Mouse (Mus musculus): ENCODE data around the gene Herpud1. TPM values are rescaled to one million over a fixed set of nuclear protein-coding genes. Genes with fewer than 3 reads are reported as not detected.
"Not testable (repeated sequence)": the region's sequence is repeated elsewhere in the genome, so short reads cannot be mapped to it uniquely, and the experiment has no call there.

Herpud1 gene
- total RNA-seq, 2 experiments from 2014 or later: 100 to 109 TPM

- DNase-seq (ENCODE audit: low spot score in 2 of 2): no peak
These were observed 13.2 kb downstream of the Herpud1 start for GRCm38 (mm10) chr8:94399361-94399953.

GRCm38 (mm10) chr8:94399957-94400356 lies 13.7 kb downstream of the Herpud1 start:
- not testable (repeated sequence) for DNase-seq (ENCODE audit: low spot score in 2 of 2)

GRCm38 (mm10) chr8:94408443-94409080 lies 22.3 kb downstream of the Herpud1 start:
- DNase-seq (ENCODE audit: low spot score in 2 of 2): no peak

GRCm38 (mm10) chr8:94409523-94409922 lies 23.3 kb downstream of the Herpud1 start:
- no peak for DNase-seq (ENCODE audit: low spot score in 2 of 2)

- DNase-seq (ENCODE audit: low spot score in 2 of 2): no peak
These were observed 26.3 kb downstream of the Herpud1 start for GRCm38 (mm10) chr8:94412518-94412917.

GRCm38 (mm10) chr8:94413509-94413908 lies 27.3 kb downstream of the Herpud1 start:
- DNase-seq (ENCODE audit: low spot score in 2 of 2): no peak

- no peak for DNase-seq (ENCODE audit: low spot score in 2 of 2)
These were observed 29.0 kb downstream of the Herpud1 start for GRCm38 (mm10) chr8:94415218-94415617.

- no peak for DNase-seq (ENCODE audit: low spot score in 2 of 2)
These were observed 31.8 kb downstream of the Herpud1 start for GRCm38 (mm10) chr8:94418017-94418416.

GRCm38 (mm10) chr8:94422270-94422669 lies 36.0 kb downstream of the Herpud1 start:
- no peak for DNase-seq (ENCODE audit: low spot score in 2 of 2)

- no peak for DNase-seq (ENCODE audit: low spot score in 2 of 2)
These were observed 41.7 kb downstream of the Herpud1 start for GRCm38 (mm10) chr8:94427953-94428352.

GRCm38 (mm10) chr8:94428420-94428819 lies 42.2 kb downstream of the Herpud1 start:
- no peak for DNase-seq (ENCODE audit: low spot score in 2 of 2)

- DNase-seq (ENCODE audit: low spot score in 2 of 2): no peak
These were observed 43.1 kb downstream of the Herpud1 start for GRCm38 (mm10) chr8:94429376-94429775.

- DNase-seq (ENCODE audit: low spot score in 2 of 2): no peak
These were observed 46.0 kb downstream of the Herpud1 start for GRCm38 (mm10) chr8:94432212-94432611.

- peak; percentile 70 to 77 for DNase-seq (ENCODE audit: low spot score in 2 of 2)
These were observed 47.8 kb downstream of the Herpud1 start, which contains the start of gene Nlrc5 for GRCm38 (mm10) chr8:94433981-94434466. TSS of gene Nlrc5 (plus strand) at chr8:94434356.

GRCm38 (mm10) chr8:94434958-94435357 lies 48.7 kb downstream of the Herpud1 start:
- no peak for DNase-seq (ENCODE audit: low spot score in 2 of 2)

GRCm38 (mm10) chr8:94435397-94436111 lies 49.3 kb downstream of the Herpud1 start:
- no peak for DNase-seq (ENCODE audit: low spot score in 2 of 2)

GRCm38 (mm10) chr8:94436112-94436572 lies 49.9 kb downstream of the Herpud1 start:
- no peak for DNase-seq (ENCODE audit: low spot score in 2 of 2)

GRCm38 (mm10) chr8:94436900-94437299 lies 50.7 kb downstream of the Herpud1 start:
- no peak for DNase-seq (ENCODE audit: low spot score in 2 of 2)

GRCm38 (mm10) chr8:94438659-94439058 lies 52.4 kb downstream of the Herpud1 start:
- DNase-seq (ENCODE audit: low spot score in 2 of 2): no peak

GRCm38 (mm10) chr8:94439691-94440090 lies 53.5 kb downstream of the Herpud1 start:
- DNase-seq (ENCODE audit: low spot score in 2 of 2): no peak

- no peak for DNase-seq (ENCODE audit: low spot score in 2 of 2)
These were observed 54.2 kb downstream of the Herpud1 start for GRCm38 (mm10) chr8:94440389-94440788.

- DNase-seq (ENCODE audit: low spot score in 2 of 2): no peak
These were observed 55.4 kb downstream of the Herpud1 start for GRCm38 (mm10) chr8:94441686-94442085.

Data from adrenal gland, adult 18-20 months (tissue).